Mouse (Mus musculus) left cerebral cortex, adult 18-20 months (tissue): ENCODE measurements around the gene Klhl9. TPM values are rescaled to one million over a fixed set of nuclear protein-coding genes. Genes with fewer than 3 reads are reported as not detected.

Experiments used
- total RNA-seq, 2 experiments: library from RNA; stranded (reverse); gene quantifications; 2 replicates each; pipeline ENCODE4 v1.2.3; 2021

Klhl9 gene
- total RNA-seq, 2 experiments from 2014 or later = 100 to 103 TPM

Other genes with a start within 250 kb of the Klhl9 start
- not detected for gene Ifnb1, start 199.7 kb downstream of the Klhl9 start, total RNA-seq
- gene Ifna15, start 164.2 kb downstream of the Klhl9 start, total RNA-seq = not detected
- not detected for gene Ifna14, start 150.7 kb downstream of the Klhl9 start, total RNA-seq
- gene Ifna9, start 130.1 kb downstream of the Klhl9 start, total RNA-seq = not detected
- not detected for gene Ifna12, start 119.1 kb downstream of the Klhl9 start, total RNA-seq
- gene C87499, start 88.1 kb downstream of the Klhl9 start, total RNA-seq = not detected
- gene Ifna13, start 78.0 kb downstream of the Klhl9 start, total RNA-seq = not detected
- not detected for gene Ifna16, start 45.5 kb downstream of the Klhl9 start, total RNA-seq
- not detected for gene Ifna2, start 38.6 kb downstream of the Klhl9 start, total RNA-seq
- not detected for gene Ifnab, start 31.1 kb downstream of the Klhl9 start, total RNA-seq
- under 1 TPM; 0.49 to 0.89 TPM for gene Gm26566, start 660 bp downstream of the Klhl9 start, total RNA-seq
- not detected for gene Gm13271, start 32.4 kb upstream of the Klhl9 start, total RNA-seq
- not detected for gene Gm13283, start 37.7 kb upstream of the Klhl9 start, total RNA-seq
- gene Gm13290, start 51.4 kb upstream of the Klhl9 start, total RNA-seq = not detected
- not detected for gene Gm13289, start 54.5 kb upstream of the Klhl9 start, total RNA-seq
- not detected for gene Gm13272, start 57.4 kb upstream of the Klhl9 start, total RNA-seq
- not detected for gene Ifnz, start 59.7 kb upstream of the Klhl9 start, total RNA-seq
- not detected for gene Gm13276, start 63.2 kb upstream of the Klhl9 start, total RNA-seq
- not detected for gene Gm13277, start 66.2 kb upstream of the Klhl9 start, total RNA-seq
- not detected for gene Gm13278, start 69.1 kb upstream of the Klhl9 start, total RNA-seq
- not detected for gene Gm13275, start 72.0 kb upstream of the Klhl9 start, total RNA-seq
- not detected for gene Gm13279, start 74.9 kb upstream of the Klhl9 start, total RNA-seq
- gene Gm13285, start 77.2 kb upstream of the Klhl9 start, total RNA-seq = not detected
- not detected for gene Gm13287, start 80.8 kb upstream of the Klhl9 start, total RNA-seq
- not detected for gene Gm13288, start 83.1 kb upstream of the Klhl9 start, total RNA-seq
- not detected for gene Ifna7, start 93.8 kb upstream of the Klhl9 start, total RNA-seq
- not detected for gene Ifna11, start 97.5 kb upstream of the Klhl9 start, total RNA-seq
- gene Ifna6, start 105.0 kb upstream of the Klhl9 start, total RNA-seq = not detected
- not detected for gene Ifna5, start 113.1 kb upstream of the Klhl9 start, total RNA-seq
- not detected for gene Ifna4, start 119.4 kb upstream of the Klhl9 start, total RNA-seq
- not detected for gene Ifna1, start 127.6 kb upstream of the Klhl9 start, total RNA-seq
- not detected for gene Ifne, start 157.7 kb upstream of the Klhl9 start, total RNA-seq